In the genomic region with DNA sequence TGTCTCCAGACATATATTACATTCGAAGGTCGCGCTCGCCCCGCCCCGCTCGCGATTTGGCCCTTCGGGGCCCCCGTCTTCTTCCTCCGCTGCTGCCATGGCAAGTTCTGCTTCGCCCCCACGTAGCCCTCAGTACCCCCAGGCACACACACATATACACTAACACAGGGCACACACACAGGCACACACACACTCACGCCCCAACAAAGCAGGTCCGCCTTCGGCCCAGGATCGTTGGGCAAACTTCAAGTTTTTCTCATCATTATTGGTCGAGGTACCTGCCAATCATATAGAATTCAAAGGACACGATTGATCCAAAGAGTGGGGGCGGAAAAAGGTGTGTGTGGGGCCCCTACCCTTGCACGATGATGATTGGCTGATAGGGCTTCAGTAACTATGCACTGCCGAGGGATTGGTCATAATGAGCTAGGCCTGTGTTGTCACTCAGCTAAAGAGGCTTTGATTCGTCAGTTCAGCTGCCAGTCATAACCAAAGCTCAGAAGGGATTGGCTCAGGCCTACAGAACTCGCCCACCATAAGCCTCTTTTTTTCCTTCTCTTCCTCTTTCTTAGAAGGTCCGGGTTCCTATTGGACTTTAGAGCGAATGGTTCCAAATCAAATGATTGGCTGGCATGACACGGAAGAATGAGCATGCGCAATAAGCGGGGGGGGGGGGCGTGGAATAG, we compare ENCODE assay signal across 7 mouse cellular contexts. TPM values are rescaled to one million over a fixed set of nuclear protein-coding genes. Genes with fewer than 3 reads are reported as not detected.
DNase-seq lines count a peak whose midpoint lies in the region; ATAC-seq lines count a peak whose summit lies in the region.

A gene (minus strand): TSS at position 316 of the 686 bp plus-strand sequence.

- peak within 1 kb of the TSS; percentile 91 for H3K4me2 ChIP-seq in intestine, embryonic 15.5 days (replicated peaks)

- DNase-seq in adrenal gland, adult 2 months: peak; percentile 97
- DNase-seq in embryo, embryonic 11.5 days (ENCODE audit: low read depth, low spot score): peak; percentile 98
- DNase-seq in gastrocnemius, postnatal 36 days: peak; percentile 84 to 98
- DNase-seq in left cerebral cortex, postnatal 25 days (ENCODE audit: low spot score in 2 of 2): peak; percentile 99 to 100
- no peak for DNase-seq in midbrain, embryonic 10.5 days (ENCODE audit: low spot score)
- DNase-seq in right cerebral cortex, postnatal 4 days: peak; percentile 98

- no peaks in the 10 kb centered on the region for H3K9me3 ChIP-seq in intestine, embryonic 15.5 days
- H3K9me3 ChIP-seq in midbrain, embryonic 10.5 days (replicated peaks): no peaks in the 10 kb centered on the region

- peak; percentile 95 for ATAC-seq in intestine, embryonic 15.5 days

- peaks cover 16% of the 10 kb centered on the region for H3K36me3 ChIP-seq in intestine, embryonic 15.5 days
- H3K36me3 ChIP-seq in midbrain, embryonic 10.5 days: peaks cover 37% of the 10 kb centered on the region

- under 1% methylated on average over 30 of the region's 30 CpGs for WGBS in intestine, embryonic 15.5 days
- WGBS in midbrain, embryonic 10.5 days: under 1% methylated on average over 30 of the region's 30 CpGs

- peaks cover 43% of the 10 kb centered on the region for H3K4me1 ChIP-seq in intestine, embryonic 15.5 days (replicated peaks)
- H3K4me1 ChIP-seq in midbrain, embryonic 10.5 days: peaks cover 62% of the 10 kb centered on the region

- H3K4me3 ChIP-seq in intestine, embryonic 15.5 days (replicated peaks): peak within 1 kb of the TSS; percentile 88
- peak within 1 kb of the TSS; percentile 98 for H3K4me3 ChIP-seq in midbrain, embryonic 10.5 days

- peak within 1 kb of the TSS; percentile 74 for H3K9ac ChIP-seq in intestine, embryonic 15.5 days

- H3K27me3 ChIP-seq in intestine, embryonic 15.5 days (replicated peaks): no peaks in the 10 kb centered on the region
- H3K27me3 ChIP-seq in midbrain, embryonic 10.5 days (ENCODE audit: low read depth, poor library complexity, severe bottlenecking): no peaks in the 10 kb centered on the region

- peak within 1 kb of the TSS; percentile 91 for H3K27ac ChIP-seq in intestine, embryonic 15.5 days
- peak within 1 kb of the TSS; percentile 94 for H3K27ac ChIP-seq in midbrain, embryonic 10.5 days (replicated peaks)

- intact Hi-C loops in gastrocnemius, postnatal 36 days (cut with DNase I): no loop called here
- intact Hi-C loops in left cerebral cortex, postnatal 25 days (cut with DNase I): no loop called here

RNA-seq across cellular contexts. Expression of the gene that starts here (rescaled TPM):
- total RNA-seq in adrenal gland, adult 2 months (2021): 10 to 100 TPM; 77.8 to 92.0 TPM
- 90.8 and 115 TPM in 2 replicates for polyA plus RNA-seq in adrenal gland, adult 2 months (2012; rRNA removed)
- 10 to 100 TPM; 17.3 to 18.0 TPM for total RNA-seq in gastrocnemius, postnatal 36 days (2021)
- 165 and 174 TPM in 2 replicates for polyA plus RNA-seq in intestine, embryonic 15.5 days (2015; fragmentation: Nextera tagmentation; extraction: Ambion mirVana)
- total RNA-seq in left cerebral cortex, postnatal 25 days (2021): 10 to 100 TPM; 71.4 to 76.3 TPM
- 202 and 233 TPM in 2 replicates for polyA plus RNA-seq in midbrain, embryonic 10.5 days (2016; fragmentation: Nextera tagmentation; extraction: Ambion mirVana)
